Mouse (Mus musculus): ENCODE data around the gene Lrrc47.

GRCm38 (mm10) chr4:154045837-154046236 lies 34.3 kb downstream of the Lrrc47 start:
- TF ChIP-seq CTCF (IDR thresholded peaks at IDR 0.05; ENCODE audit: extremely low read depth, insufficient read depth, low read length) (no peak), POLR2A (IDR thresholded peaks at IDR 0.05; ENCODE audit: extremely low read depth, insufficient read depth, low read length) (no peak)

Measured in cortical plate, adult 2 months (tissue).